Mouse (Mus musculus): ENCODE measurements at regions not wholly inside any gene's neighbourhood (a gene's known extent, or its start where the extent isn't known, plus 50 kb on each side); places are given as distances from the start of the nearest gene placed in this dataset.
A peak's percentile ranks its signal among the peaks of the same experiment; 100 is the strongest.

DNA sequence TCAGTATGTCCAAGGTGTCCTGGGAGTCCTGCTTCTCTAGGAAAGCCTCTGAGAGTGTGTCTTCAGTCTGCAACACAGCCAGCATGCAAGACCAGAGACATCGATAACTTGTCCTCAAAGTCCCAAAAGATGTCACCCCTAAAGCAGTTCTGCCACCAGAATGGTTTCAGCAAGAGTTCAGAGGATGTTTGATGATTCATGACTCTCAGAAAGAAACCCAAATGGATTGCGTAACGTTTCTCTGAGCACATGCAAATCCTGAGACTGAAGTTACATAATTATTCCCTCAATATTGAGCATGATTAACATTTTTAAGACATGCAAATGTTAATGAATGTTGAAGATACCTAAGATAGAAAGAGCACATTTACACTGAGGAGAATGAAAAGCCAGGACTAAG, 167.2 kb downstream of the Lrig3 start:
- no peaks in the 10 kb centered on the region for H3K27me3 ChIP-seq
- WGBS = 85% methylated on average over 3 of the region's 3 CpGs
- H3K27ac ChIP-seq = no peak overlapping the region

DNA sequence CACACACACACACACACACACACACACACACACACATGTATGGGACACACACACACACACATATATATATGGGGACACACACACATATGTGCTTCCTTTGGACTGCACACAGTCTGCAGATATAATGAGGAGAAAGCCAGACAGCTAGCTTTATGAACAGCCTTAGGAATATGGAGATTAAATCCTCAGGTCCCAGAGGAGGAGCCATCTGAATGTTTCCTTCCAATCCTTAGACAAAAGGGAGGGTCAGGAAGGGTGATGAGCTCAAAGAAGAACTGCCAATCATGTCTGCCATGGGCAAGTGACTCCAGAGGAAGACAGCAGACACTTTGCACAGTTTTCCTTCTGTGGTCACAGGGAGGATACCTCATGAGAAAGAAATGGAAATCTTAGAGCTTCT, 168.0 kb downstream of the Lrig3 start:
- Histone ChIP-seq H3K4me2 (no peak overlapping the region), H3K9me3 (no peaks in the 10 kb centered on the region), H3K27me3 (no peaks in the 10 kb centered on the region), H3K27ac (no peak overlapping the region), H3K36me3 (no peaks in the 10 kb centered on the region), H3K4me3 (no peak overlapping the region), H3K4me1 (no peaks in the 10 kb centered on the region), H3K9ac (no peak overlapping the region)
- ATAC-seq (ENCODE audit: insufficient number of reproducible peaks, insufficient read depth, low FRiP score, low TSS enrichment, low read depth) = no peak

More for the DNA sequence above, 167.2 kb downstream of the Lrig3 start:
- H3K4me1 ChIP-seq = no peaks in the 10 kb centered on the region
- no peak overlapping the region for H3K4me3 ChIP-seq
- no peaks in the 10 kb centered on the region for H3K36me3 ChIP-seq
- H3K4me2 ChIP-seq = no peak overlapping the region
- H3K9me3 ChIP-seq = no peaks in the 10 kb centered on the region
- no peak overlapping the region for H3K9ac ChIP-seq
- ATAC-seq (ENCODE audit: insufficient number of reproducible peaks, insufficient read depth, low FRiP score, low TSS enrichment, low read depth) = no peak

DNA sequence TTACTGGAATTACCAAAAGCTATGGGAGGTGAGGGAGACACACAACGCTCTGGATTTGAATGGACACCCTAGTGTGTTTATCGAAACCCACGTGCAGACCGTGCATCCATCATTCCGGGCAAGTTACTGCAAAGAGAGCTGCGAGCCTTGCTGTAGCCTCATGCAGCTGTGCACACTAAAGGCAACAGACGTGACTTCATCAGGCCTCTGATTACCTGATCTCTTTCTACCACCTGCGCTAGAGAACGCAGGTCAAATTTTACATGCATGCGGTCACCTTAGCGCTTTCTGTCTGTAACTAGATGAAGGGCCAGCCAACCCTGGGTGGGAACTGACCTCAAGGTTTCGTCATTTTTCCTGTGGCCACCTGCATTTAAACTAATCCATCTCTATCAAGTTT, 172.6 kb downstream of the Lrig3 start:
- no peak for ATAC-seq (ENCODE audit: insufficient number of reproducible peaks, insufficient read depth, low FRiP score, low TSS enrichment, low read depth)
- no peak overlapping the region for H3K9ac ChIP-seq
- no peak overlapping the region for H3K4me2 ChIP-seq
- 90% methylated on average over 12 of the region's 12 CpGs for WGBS
- no peak overlapping the region for H3K4me3 ChIP-seq
- H3K36me3 ChIP-seq = no peaks in the 10 kb centered on the region
- H3K27ac ChIP-seq = no peak overlapping the region
- no peaks in the 10 kb centered on the region for H3K27me3 ChIP-seq
- no peaks in the 10 kb centered on the region for H3K9me3 ChIP-seq
- H3K4me1 ChIP-seq = peaks cover 21% of the 10 kb centered on the region

DNA sequence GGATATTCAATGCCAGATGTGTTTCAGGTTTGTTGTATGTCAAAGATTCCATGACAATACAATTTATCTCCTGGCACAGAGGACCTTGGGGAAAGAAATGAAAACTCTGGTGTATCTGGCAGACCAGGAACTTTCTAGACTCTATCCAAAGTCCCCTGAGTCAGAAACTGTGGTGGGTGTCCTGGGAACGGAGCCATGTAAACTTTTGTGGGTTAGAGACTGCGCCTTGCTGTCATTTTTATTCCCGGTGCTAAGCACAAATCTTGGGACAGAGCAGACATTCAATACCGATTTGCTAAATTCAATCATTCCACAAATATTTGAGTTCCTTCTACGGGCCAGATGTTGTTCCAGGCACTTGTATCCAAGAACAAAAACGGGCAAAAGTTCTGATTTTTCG, 175.6 kb downstream of the Lrig3 start:
- no peak overlapping the region for H3K9ac ChIP-seq
- 31% methylated on average over 7 of the region's 7 CpGs for WGBS
- peak overlapping the region; percentile 79 for H3K27ac ChIP-seq
- no peak for ATAC-seq (ENCODE audit: insufficient number of reproducible peaks, insufficient read depth, low FRiP score, low TSS enrichment, low read depth)
- H3K9me3 ChIP-seq = no peaks in the 10 kb centered on the region
- peak overlapping the region; percentile 38 for H3K4me2 ChIP-seq
- H3K4me3 ChIP-seq = peak overlapping the region; percentile 3; the same call in 1 of the 2 replicates
- peaks cover 38% of the 10 kb centered on the region for H3K4me1 ChIP-seq
- H3K36me3 ChIP-seq = no peaks in the 10 kb centered on the region
- no peaks in the 10 kb centered on the region for H3K27me3 ChIP-seq

DNA sequence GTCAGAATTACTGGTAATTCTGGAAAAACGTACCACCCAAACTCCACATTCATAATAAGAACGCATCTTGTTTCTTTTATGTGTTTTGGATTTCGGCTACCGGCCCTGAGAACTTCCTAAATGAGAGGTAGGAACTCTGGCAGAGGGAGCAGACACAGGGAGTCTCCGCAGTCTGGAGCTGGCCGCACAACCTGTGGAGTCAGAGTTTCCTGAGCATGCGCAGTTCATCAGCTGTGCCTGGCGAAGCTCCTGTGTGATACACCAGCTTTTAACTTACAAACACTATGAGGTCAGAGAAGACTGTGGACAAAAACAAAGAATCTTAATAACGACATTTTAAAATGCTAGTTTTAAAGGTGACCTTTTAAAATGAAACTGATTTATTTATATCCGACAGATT, 177.9 kb downstream of the Lrig3 start:
- H3K4me2 ChIP-seq = peak overlapping the region; percentile 54; the same call in 1 of the 2 replicates
- no peak overlapping the region for H3K9ac ChIP-seq
- H3K9me3 ChIP-seq = no peaks in the 10 kb centered on the region
- no peaks in the 10 kb centered on the region for H3K27me3 ChIP-seq
- 70% methylated on average over 10 of the region's 10 CpGs for whole genome bisulfite sequencing
- no peaks in the 10 kb centered on the region for H3K36me3 ChIP-seq
- peaks cover 38% of the 10 kb centered on the region for H3K4me1 ChIP-seq
- peak overlapping the region; percentile 88 for H3K27ac ChIP-seq
- ATAC-seq (ENCODE audit: insufficient number of reproducible peaks, insufficient read depth, low FRiP score, low TSS enrichment, low read depth) = no peak
- H3K4me3 ChIP-seq = no peak overlapping the region

DNA sequence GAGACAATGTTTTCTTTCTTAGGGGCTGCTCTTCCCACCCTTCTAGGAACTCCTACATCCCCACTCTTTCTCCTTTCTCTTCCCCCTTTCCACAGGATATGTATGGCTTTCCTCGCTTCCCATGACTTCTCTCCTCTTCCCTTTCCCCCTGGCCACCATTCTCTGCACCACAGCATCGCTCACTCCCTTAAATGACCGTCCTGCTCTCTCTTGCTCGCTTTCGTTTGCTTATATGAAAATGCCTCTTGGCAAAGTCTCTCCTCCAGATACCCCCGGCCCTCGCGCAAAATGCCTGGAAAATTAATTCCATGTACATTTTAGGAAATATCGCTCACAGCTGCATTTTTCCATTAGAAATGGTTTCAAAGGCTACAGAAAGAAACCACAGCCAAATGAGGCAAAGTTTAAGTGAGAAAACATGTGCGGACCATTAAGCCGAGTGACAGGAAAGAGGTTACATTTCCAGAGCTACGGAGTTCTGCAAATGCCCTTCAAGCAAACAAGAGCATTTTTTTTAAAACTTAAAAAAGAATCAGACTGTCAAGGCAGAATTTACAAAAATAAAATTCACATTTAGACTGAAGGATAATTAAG, 178.7 kb downstream of the Lrig3 start:
- ATAC-seq (ENCODE audit: insufficient number of reproducible peaks, insufficient read depth, low FRiP score, low TSS enrichment, low read depth) = no peak
- 28% methylated on average over 12 of the region's 12 CpGs for WGBS
- H3K4me2 ChIP-seq = peak overlapping the region; percentile 54
- H3K9ac ChIP-seq = 0 out of 2 replicates have a peak overlapping the region, but pooled peaks have one; percentile 52
- peaks cover 38% of the 10 kb centered on the region for H3K4me1 ChIP-seq
- peak overlapping the region; percentile 19 for H3K4me3 ChIP-seq
- peak overlapping the region; percentile 88 for H3K27ac ChIP-seq
- H3K9me3 ChIP-seq = no peaks in the 10 kb centered on the region
- H3K36me3 ChIP-seq = no peaks in the 10 kb centered on the region
- H3K27me3 ChIP-seq = no peaks in the 10 kb centered on the region

DNA sequence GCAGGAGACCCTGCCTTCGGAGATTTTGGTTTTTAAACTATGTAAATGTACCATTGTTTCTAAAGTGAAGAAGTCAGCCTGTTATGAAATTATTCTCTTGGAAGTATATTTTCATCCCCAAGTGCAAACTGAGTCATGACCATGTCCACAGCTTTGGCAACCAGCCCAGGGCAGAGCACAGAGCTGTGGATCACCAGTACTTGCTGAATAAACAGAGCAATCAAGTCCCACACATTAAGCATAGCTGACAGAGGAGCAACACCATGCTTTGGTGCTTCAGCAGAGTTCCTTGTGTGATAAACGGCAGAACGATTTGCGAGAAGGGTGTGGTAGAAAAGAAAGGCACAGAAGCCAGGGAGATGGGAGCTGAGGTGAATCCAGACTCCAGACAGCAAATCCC, 191.3 kb downstream of the Lrig3 start:
- WGBS = 78% methylated on average over 4 of the region's 4 CpGs
- H3K27me3 ChIP-seq = 0 out of 2 replicates have a peak, but pooled peaks cover 3% of the 10 kb centered on the region
- H3K4me3 ChIP-seq = no peak overlapping the region
- H3K27ac ChIP-seq = no peak overlapping the region
- H3K36me3 ChIP-seq = no peaks in the 10 kb centered on the region
- no peak for ATAC-seq (ENCODE audit: insufficient number of reproducible peaks, insufficient read depth, low FRiP score, low TSS enrichment, low read depth)
- no peak overlapping the region for H3K4me2 ChIP-seq
- H3K9ac ChIP-seq = no peak overlapping the region
- no peaks in the 10 kb centered on the region for H3K9me3 ChIP-seq
- 0 out of 2 replicates have a peak, but pooled peaks cover 4% of the 10 kb centered on the region for H3K4me1 ChIP-seq

DNA sequence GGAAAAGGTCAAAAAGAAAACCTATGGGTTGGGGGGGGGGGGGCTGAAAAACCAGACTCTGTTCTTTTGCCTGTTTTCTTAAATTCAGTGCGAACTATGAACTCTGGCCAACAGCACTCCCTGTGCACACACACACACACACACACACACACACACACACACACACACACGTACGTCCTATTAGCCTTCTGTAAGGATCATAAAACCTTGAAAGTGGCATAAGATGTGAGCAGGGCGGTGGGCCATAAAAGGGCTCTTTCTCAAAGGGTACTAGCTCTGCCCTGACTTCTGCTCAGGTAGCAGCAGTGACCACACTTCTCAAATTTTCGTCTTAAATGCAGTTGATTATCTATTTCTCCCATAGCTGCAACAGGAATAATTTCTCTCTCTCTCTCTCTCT, 199.2 kb downstream of the Lrig3 start:
- Histone ChIP-seq H3K9ac (no peak overlapping the region), H3K27me3 (no peaks in the 10 kb centered on the region), H3K36me3 (no peaks in the 10 kb centered on the region), H3K4me1 (no peaks in the 10 kb centered on the region), H3K27ac (no peak overlapping the region), H3K9me3 (no peaks in the 10 kb centered on the region), H3K4me3 (no peak overlapping the region), H3K4me2 (no peak overlapping the region)
- WGBS = 85% methylated on average over 5 of the region's 5 CpGs
- ATAC-seq (ENCODE audit: insufficient number of reproducible peaks, insufficient read depth, low FRiP score, low TSS enrichment, low read depth) = no peak

DNA sequence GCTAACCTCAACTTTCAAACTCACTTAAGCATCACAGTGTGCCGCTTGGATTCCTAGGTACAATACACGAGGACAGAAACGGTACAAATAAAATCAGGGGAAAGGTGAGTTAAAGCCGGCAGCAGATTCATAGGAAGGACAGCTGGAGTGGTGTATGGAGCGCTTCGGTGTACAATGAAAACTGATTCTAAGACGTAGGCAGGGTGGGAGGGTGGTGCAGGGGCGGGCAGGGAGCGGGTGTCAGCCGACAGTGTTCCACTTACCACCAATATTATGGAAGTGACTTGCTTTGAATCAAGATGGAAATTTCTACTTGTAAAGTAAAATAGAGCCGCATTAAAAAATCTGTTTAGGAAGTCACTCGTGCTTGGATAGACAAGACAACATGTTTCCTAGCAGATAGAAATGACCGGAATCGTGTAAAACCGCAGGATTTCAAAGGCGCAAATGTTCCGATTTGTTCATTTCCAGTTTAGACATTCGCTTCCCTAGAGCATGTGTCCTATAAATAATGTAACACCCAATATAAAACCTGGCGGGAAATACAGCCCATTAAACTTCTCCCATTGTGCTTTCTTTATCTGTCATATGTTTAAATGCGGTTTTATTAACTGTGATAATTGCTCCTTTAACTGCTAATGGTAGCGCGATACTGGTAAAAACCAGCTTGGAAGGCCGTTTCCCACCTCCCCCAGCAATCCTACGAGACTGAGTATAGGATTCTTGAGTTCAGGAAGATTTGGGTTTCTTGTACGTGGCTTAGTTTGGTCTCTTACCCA, 203.3 kb downstream of the Lrig3 start:
- Histone ChIP-seq H3K4me3 (no peak overlapping the region), H3K27me3 (no peaks in the 10 kb centered on the region), H3K27ac (no peak overlapping the region), H3K9me3 (no peaks in the 10 kb centered on the region), H3K4me2 (no peak overlapping the region), H3K9ac (no peak overlapping the region), H3K36me3 (no peaks in the 10 kb centered on the region), H3K4me1 (no peaks in the 10 kb centered on the region)
- no peak for ATAC-seq (ENCODE audit: insufficient number of reproducible peaks, insufficient read depth, low FRiP score, low TSS enrichment, low read depth)
- 90% methylated on average over 25 of the region's 25 CpGs for WGBS

DNA sequence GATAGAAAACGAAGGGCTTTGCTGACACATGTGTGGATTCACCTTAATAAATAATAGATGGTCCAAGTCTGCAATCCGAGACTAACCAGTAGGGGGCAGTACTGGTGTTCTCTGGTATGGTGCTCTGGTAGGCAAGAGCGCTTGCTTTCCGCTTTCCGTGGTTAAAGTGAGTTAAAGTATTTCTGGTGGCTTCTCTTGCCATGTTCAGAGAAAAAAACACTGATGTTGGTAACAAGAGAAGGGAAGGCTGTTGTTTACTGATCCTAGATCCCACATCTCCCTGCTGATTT, 203.9 kb downstream of the Lrig3 start:
- no peak overlapping the region for H3K4me2 ChIP-seq
- no peaks in the 10 kb centered on the region for H3K27me3 ChIP-seq
- no peaks in the 10 kb centered on the region for H3K4me1 ChIP-seq
- H3K27ac ChIP-seq = no peak overlapping the region
- H3K4me3 ChIP-seq = no peak overlapping the region
- no peaks in the 10 kb centered on the region for H3K9me3 ChIP-seq
- H3K36me3 ChIP-seq = no peaks in the 10 kb centered on the region
- WGBS = 57% methylated on average over 5 of the region's 5 CpGs
- H3K9ac ChIP-seq = no peak overlapping the region
- no peak for ATAC-seq (ENCODE audit: insufficient number of reproducible peaks, insufficient read depth, low FRiP score, low TSS enrichment, low read depth)

DNA sequence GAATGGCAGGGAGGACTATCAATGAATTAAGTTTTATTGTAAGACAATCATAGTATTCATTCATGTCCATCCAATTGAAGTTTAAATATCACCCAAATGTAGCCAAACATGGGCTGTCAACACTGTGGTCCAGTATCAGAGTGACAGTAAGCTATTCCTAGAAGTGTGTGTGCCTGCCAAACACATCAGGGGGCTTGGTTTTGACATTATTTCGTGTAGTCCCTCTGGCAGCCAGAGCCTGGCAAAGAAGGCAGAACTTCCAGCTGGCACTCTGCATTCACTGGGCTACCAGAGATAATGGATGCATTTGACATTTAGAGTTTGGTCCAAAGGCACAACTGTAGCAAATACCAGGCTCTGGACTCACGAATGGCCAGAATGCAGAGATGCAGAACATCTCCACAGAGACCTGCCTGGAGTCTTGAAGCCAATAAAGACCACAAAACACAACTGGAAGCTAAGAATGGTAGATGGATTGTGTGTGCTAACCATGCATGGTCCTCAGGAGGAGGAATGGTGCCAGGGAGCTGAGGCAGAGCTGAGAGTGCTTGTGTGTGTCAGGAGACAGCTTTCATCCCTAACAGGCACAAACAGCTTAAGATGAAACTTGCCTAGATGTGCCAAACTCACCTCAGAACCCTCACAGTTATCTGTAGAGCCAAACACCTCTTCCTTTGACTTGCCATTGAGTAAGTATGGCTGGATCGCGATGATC, 210.9 kb downstream of the Lrig3 start:
- WGBS = 83% methylated on average over 4 of the region's 4 CpGs
- ATAC-seq (ENCODE audit: insufficient number of reproducible peaks, insufficient read depth, low FRiP score, low TSS enrichment, low read depth) = no peak

DNA sequence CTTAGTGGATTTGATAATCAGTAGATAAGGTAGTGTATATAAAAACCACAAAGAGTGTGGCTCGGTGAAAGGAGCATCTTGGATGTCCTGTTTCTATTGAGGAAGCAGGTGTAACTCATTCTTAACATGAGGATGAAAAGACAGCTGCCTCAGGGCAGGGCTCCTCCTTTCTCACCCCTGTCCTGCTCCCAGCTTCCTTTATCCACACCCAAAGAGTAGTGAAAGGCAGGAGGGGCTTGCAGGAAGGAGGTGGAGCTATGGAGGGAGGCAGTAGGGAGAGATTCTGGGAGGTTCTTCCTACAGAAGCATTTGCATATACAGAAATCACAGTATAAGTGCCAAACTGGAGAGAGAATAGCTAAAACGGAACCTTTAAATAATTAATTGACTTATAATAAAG, 216.4 kb downstream of the Lrig3 start:
- WGBS = 87% methylated on average over 2 of the region's 2 CpGs
- no peak for ATAC-seq (ENCODE audit: insufficient number of reproducible peaks, insufficient read depth, low FRiP score, low TSS enrichment, low read depth)
- H3K4me2 ChIP-seq = no peak overlapping the region
- no peak overlapping the region for H3K4me3 ChIP-seq
- no peaks in the 10 kb centered on the region for H3K27me3 ChIP-seq
- H3K27ac ChIP-seq = no peak overlapping the region
- peaks cover 4% of the 10 kb centered on the region; the same call in 1 of the 2 replicates for H3K9me3 ChIP-seq
- H3K4me1 ChIP-seq = no peaks in the 10 kb centered on the region
- H3K9ac ChIP-seq = no peak overlapping the region
- no peaks in the 10 kb centered on the region for H3K36me3 ChIP-seq

More for the DNA sequence above, 210.9 kb downstream of the Lrig3 start:
- Histone ChIP-seq H3K9me3 (no peaks in the 10 kb centered on the region), H3K4me1 (no peaks in the 10 kb centered on the region), H3K27ac (no peak overlapping the region), H3K9ac (no peak overlapping the region), H3K27me3 (no peaks in the 10 kb centered on the region), H3K36me3 (no peaks in the 10 kb centered on the region), H3K4me3 (no peak overlapping the region), H3K4me2 (no peak overlapping the region)

Data from embryonic facial prominence, embryonic 13.5 days (tissue).